ENCODE assay signal across 23 mouse cellular contexts in genomic region chr12:112764141-112764540, GRCm38 (mm10). TPM values are rescaled to one million over a fixed set of nuclear protein-coding genes. Genes with fewer than 3 reads are reported as not detected.
A peak's percentile ranks its signal among the peaks of the same experiment; 100 is the strongest.
DNase-seq lines count a peak whose midpoint lies in the region; ATAC-seq lines count a peak whose summit lies in the region.
"Had no signal": no experiment of that assay in that cellular context is flagged by ENCODE, and none has a peak within 500 bp of the region (broad histone marks: within the 10 kb centered on the region; RNA-seq: fewer than 3 reads in every experiment).

No protein-coding gene starts in this region.

- no peak overlapping the region for H3K9ac ChIP-seq in heart, embryonic 12.5 days
- H3K9ac ChIP-seq in kidney, embryonic 16.5 days (replicated peaks; ENCODE audit: low read length): no peak overlapping the region
- H3K9ac ChIP-seq: stomach, embryonic 15.5 days had no signal

- no peak overlapping the region for H3K4me3 ChIP-seq in heart, embryonic 10.5 days
- no peak overlapping the region for H3K4me3 ChIP-seq in heart, embryonic 12.5 days
- no peak overlapping the region for H3K4me3 ChIP-seq in kidney, embryonic 16.5 days (ENCODE audit: low read length)
- H3K4me3 ChIP-seq: layer of hippocampus, adult 2 months; megakaryocyte, embryonic 14.5 days; myocyte; stomach, embryonic 15.5 days had no signal

- peaks cover 20% of the 10 kb centered on the region for H3K4me1 ChIP-seq in heart, embryonic 10.5 days
- H3K4me1 ChIP-seq in heart, embryonic 12.5 days (replicated peaks): 0 out of 2 replicates have a peak, but pooled peaks cover 4% of the 10 kb centered on the region
- no peaks in the 10 kb centered on the region for H3K4me1 ChIP-seq in kidney, embryonic 16.5 days (ENCODE audit: insufficient read depth, low read length)
- H3K4me1 ChIP-seq: stomach, embryonic 15.5 days had no signal

- H3K4me2 ChIP-seq in heart, embryonic 12.5 days: no peak overlapping the region
- no peak overlapping the region for H3K4me2 ChIP-seq in kidney, embryonic 16.5 days (replicated peaks; ENCODE audit: low read depth, low read length)
- H3K4me2 ChIP-seq: heart, embryonic 11.5 days; stomach, embryonic 15.5 days had no signal

- no peak for ATAC-seq in heart, embryonic 12.5 days (ENCODE audit: insufficient number of reproducible peaks, low FRiP score)
- ATAC-seq in kidney, embryonic 16.5 days (ENCODE audit: low FRiP score, low TSS enrichment): no peak
- ATAC-seq: forebrain, embryonic 16.5 days; hindbrain, postnatal 0 days; intestine, postnatal 0 days had no signal

- H3K27ac ChIP-seq in heart, embryonic 10.5 days: no peak overlapping the region
- H3K27ac ChIP-seq in heart, embryonic 12.5 days (ENCODE audit: poor library complexity, severe bottlenecking): no peak overlapping the region
- H3K27ac ChIP-seq in kidney, embryonic 16.5 days (ENCODE audit: low read length): no peak overlapping the region
- H3K27ac ChIP-seq: hindbrain, postnatal 0 days; kidney, postnatal 0 days; layer of hippocampus, adult 2 months; stomach, embryonic 15.5 days had no signal

- peak; percentile 64 for DNase-seq in heart, embryonic 10.5 days (ENCODE audit: low spot score)
- peak; percentile 3 for DNase-seq in thymus, postnatal 4 days
- no peak for DNase-seq in thymus, postnatal 25 days
- peak; percentile 73 for DNase-seq in adrenal gland, postnatal 10 days
- no peak for DNase-seq in layer of hippocampus, postnatal 25 days (ENCODE audit: extremely low spot score in 1 of 2, low spot score in 1 of 2)
- DNase-seq: cerebellum, adult 11 months; cerebellum, postnatal 14 days; embryo, embryonic 11 days; liver; lung, postnatal 14 days; midbrain, embryonic 14.5 days had no signal

- H3K27me3 ChIP-seq in heart, embryonic 10.5 days (ENCODE audit: insufficient read depth, poor library complexity, severe bottlenecking): peaks cover 3% of the 10 kb centered on the region; the same call in 1 of the 2 replicates
- no peaks in the 10 kb centered on the region; the same call in none of the 2 replicates for H3K27me3 ChIP-seq in heart, embryonic 12.5 days (replicated peaks)
- H3K27me3 ChIP-seq in kidney, embryonic 16.5 days (ENCODE audit: insufficient read depth, low read length): no peaks in the 10 kb centered on the region
- H3K27me3 ChIP-seq: stomach, embryonic 15.5 days had no signal

- 70% methylated on average over 5 of the region's 5 CpGs for WGBS in heart, embryonic 10.5 days
- WGBS in heart, embryonic 12.5 days: 70% methylated on average over 5 of the region's 5 CpGs
- 91% methylated on average over 5 of the region's 5 CpGs for WGBS in kidney, embryonic 16.5 days

- no peaks in the 10 kb centered on the region for H3K36me3 ChIP-seq in heart, embryonic 10.5 days
- H3K36me3 ChIP-seq in heart, embryonic 12.5 days: no peaks in the 10 kb centered on the region
- H3K36me3 ChIP-seq in kidney, embryonic 16.5 days (ENCODE audit: insufficient read depth, low read length): no peaks in the 10 kb centered on the region
- H3K36me3 ChIP-seq: stomach, embryonic 15.5 days had no signal

- no peaks in the 10 kb centered on the region for H3K9me3 ChIP-seq in heart, embryonic 10.5 days
- H3K9me3 ChIP-seq in heart, embryonic 12.5 days (replicated peaks): no peaks in the 10 kb centered on the region; the same call in 1 of the 2 replicates
- H3K9me3 ChIP-seq in kidney, embryonic 16.5 days (ENCODE audit: low read length): no peaks in the 10 kb centered on the region
- H3K9me3 ChIP-seq: megakaryocyte, embryonic 14.5 days; stomach, embryonic 15.5 days had no signal

RNA-seq across cellular contexts. Expression of gene Pld4, which starts 3.7 kb away (rescaled TPM):
- polyA plus RNA-seq in heart, embryonic 10.5 days (2016; fragmentation: Nextera tagmentation; extraction: Ambion mirVana): 0.57 and 2.9 TPM in 2 replicates
- 3.0 and 4.2 TPM in 2 replicates for polyA plus RNA-seq in heart, embryonic 12.5 days (2016; fragmentation: Nextera tagmentation; extraction: Ambion mirVana)
- total RNA-seq in adrenal gland, postnatal 10 days (2021): 10 to 100 TPM; 10.8 to 13.4 TPM
- 7.3 and 7.4 TPM in 2 replicates for polyA plus RNA-seq in kidney, embryonic 16.5 days (2015; fragmentation: Nextera tagmentation; extraction: Ambion mirVana)
- 10 to 100 TPM; 11.1 to 11.9 TPM for total RNA-seq in layer of hippocampus, postnatal 25 days (2021)
- polyA plus RNA-seq: C2C12 had no signal

RNA-seq across cellular contexts. Expression of gene Ahnak2, which starts 38.3 kb away (rescaled TPM):
- 0.53 and 0.71 TPM in 2 replicates for polyA plus RNA-seq in heart, embryonic 10.5 days (2016; fragmentation: Nextera tagmentation; extraction: Ambion mirVana)
- polyA plus RNA-seq in heart, embryonic 12.5 days (2016; fragmentation: Nextera tagmentation; extraction: Ambion mirVana): 1.3 and 1.4 TPM in 2 replicates
- 10 to 100 TPM in 1 of 2 experiments, 1 to 10 TPM in 1; 9.4 to 13.5 TPM for total RNA-seq in adrenal gland, postnatal 10 days (2021)
- polyA plus RNA-seq in kidney, embryonic 16.5 days (2015; fragmentation: Nextera tagmentation; extraction: Ambion mirVana): 0.91 and 1.2 TPM in 2 replicates
- 1 to 10 TPM; 3.2 to 3.5 TPM for total RNA-seq in layer of hippocampus, postnatal 25 days (2021)

RNA-seq across cellular contexts. Expression of gene Cep170b, which starts 43.9 kb away (rescaled TPM):
- polyA plus RNA-seq in heart, embryonic 10.5 days (2016; fragmentation: Nextera tagmentation; extraction: Ambion mirVana): 3.9 and 6.6 TPM in 2 replicates
- polyA plus RNA-seq in heart, embryonic 12.5 days (2016; fragmentation: Nextera tagmentation; extraction: Ambion mirVana): 7.0 and 7.3 TPM in 2 replicates
- 10 to 100 TPM; 28.8 to 29.6 TPM for total RNA-seq in adrenal gland, postnatal 10 days (2021)
- 15.7 and 17.5 TPM in 2 replicates for polyA plus RNA-seq in kidney, embryonic 16.5 days (2015; fragmentation: Nextera tagmentation; extraction: Ambion mirVana)
- total RNA-seq in layer of hippocampus, postnatal 25 days (2021): 100 to 1,000 TPM; 180 to 192 TPM

RNA-seq across cellular contexts. Expression of gene Clba1, which starts 44.6 kb away (rescaled TPM):
- 13.0 and 14.9 TPM in 2 replicates for polyA plus RNA-seq in heart, embryonic 10.5 days (2016; fragmentation: Nextera tagmentation; extraction: Ambion mirVana)
- 9.5 and 9.6 TPM in 2 replicates for polyA plus RNA-seq in heart, embryonic 12.5 days (2016; fragmentation: Nextera tagmentation; extraction: Ambion mirVana)
- total RNA-seq in adrenal gland, postnatal 10 days (2021): 1 to 10 TPM; 4.4 to 5.1 TPM
- 14.0 and 14.7 TPM in 2 replicates for polyA plus RNA-seq in kidney, embryonic 16.5 days (2015; fragmentation: Nextera tagmentation; extraction: Ambion mirVana)
- total RNA-seq in layer of hippocampus, postnatal 25 days (2021): 10 to 100 TPM; 13.5 to 14.7 TPM

Comparison
In these comparisons a context has a peak if more than half of its experiments do, and no peak if none do; other contexts are left out.
1. DNase-seq: peak in heart, embryonic 10.5 days (single experiment), thymus, postnatal 4 days (single experiment) and adrenal gland, postnatal 10 days (single experiment); none in thymus, postnatal 25 days (single experiment) and layer of hippocampus, postnatal 25 days (0 of 2).